Mouse (Mus musculus): Measurements from ENCODE around the gene Arpc2.
A peak's percentile ranks its signal among the peaks of the same experiment; 100 is the strongest.

- TF ChIP-seq CTCF (IDR thresholded peaks at IDR 0.05; ENCODE audit: low read depth) (peak; percentile 8; the same call in 1 of the 2 replicates), EP300 (IDR thresholded peaks at IDR 0.05; ENCODE audit: low read depth) (no peak)
These were observed 20.9 kb downstream of the Arpc2 start for GRCm38 (mm10) chr1:74256782-74257181.

Data from liver, postnatal 0 days (tissue).